Mouse (Mus musculus) gastrocnemius, adult 18-20 months (tissue): ENCODE data around the gene Hcn1. TPM values are rescaled to one million over a fixed set of nuclear protein-coding genes. Genes with fewer than 3 reads are reported as not detected.

Source experiments
- DNase-seq: peaks from one replicate; pipeline ENCODE4 v3.0.0; 2021; ENCODE audit warnings: low spot score
- long read RNA-seq, 2 experiments: library from polyadenylated mRNA; stranded (forward); transcript quantifications; one replicate each; pipeline ENCODE4 v2.0.0; 2021
- total RNA-seq, 2 experiments: library from RNA; stranded (reverse); gene quantifications; 2 replicates each; pipeline ENCODE4 v1.2.3; 2021

Hcn1 gene
- total RNA-seq = under 1 TPM; 0.07 to 0.14 TPM
- long read RNA-seq, experiment 1 = 0 reads
- long read RNA-seq, experiment 2 = 0 reads

DNA sequence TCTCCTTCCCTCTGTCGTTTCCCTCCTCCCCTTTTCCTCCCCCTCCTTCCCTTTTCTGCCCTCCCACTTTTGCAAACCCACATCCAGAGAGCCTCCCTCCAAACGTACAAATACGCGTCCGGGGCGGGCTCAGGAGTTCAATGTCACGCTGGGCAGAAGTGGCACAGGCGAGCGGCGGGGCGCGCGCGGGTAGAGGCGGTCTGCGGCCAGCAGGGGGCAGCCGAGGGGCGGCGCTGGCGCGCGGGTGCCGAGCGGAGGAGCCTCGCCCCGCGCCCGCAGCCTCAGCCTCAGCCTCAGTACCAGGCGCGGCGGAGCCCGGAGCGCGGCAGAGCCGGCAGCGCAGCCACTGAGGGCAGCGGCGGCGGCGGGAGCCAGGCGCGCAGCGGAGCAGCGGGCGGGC, at the start of gene Hcn1:
Gene Hcn1, plus strand, starts transcription at position 140 of the 400 bp plus-strand sequence.
- DNase-seq = peak; percentile 4

- no peak for DNase-seq
Observed at GRCm38 (mm10) chr13:117567251-117567650, 34.9 kb upstream of the Hcn1 start.

DNA sequence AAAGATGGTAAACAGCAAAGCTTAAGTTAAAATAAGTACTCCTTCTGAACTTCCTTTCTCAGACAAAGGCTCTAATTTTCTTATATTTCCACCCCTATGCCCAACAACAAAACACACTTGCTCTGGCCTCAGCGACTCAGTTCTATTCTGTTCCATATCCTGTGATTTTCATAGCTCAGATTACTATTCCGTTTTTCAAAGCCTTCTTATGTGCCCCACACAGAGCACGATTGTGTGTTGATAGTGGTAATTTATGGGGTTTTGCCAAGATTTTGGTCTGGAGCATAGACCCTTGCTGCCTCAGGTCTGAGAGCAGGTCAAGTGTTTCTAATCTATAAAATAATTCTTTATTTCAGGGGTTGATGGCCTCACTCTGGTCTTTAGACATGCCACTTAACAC, 30.4 kb upstream of the Hcn1 start:
- no peak for DNase-seq

DNA sequence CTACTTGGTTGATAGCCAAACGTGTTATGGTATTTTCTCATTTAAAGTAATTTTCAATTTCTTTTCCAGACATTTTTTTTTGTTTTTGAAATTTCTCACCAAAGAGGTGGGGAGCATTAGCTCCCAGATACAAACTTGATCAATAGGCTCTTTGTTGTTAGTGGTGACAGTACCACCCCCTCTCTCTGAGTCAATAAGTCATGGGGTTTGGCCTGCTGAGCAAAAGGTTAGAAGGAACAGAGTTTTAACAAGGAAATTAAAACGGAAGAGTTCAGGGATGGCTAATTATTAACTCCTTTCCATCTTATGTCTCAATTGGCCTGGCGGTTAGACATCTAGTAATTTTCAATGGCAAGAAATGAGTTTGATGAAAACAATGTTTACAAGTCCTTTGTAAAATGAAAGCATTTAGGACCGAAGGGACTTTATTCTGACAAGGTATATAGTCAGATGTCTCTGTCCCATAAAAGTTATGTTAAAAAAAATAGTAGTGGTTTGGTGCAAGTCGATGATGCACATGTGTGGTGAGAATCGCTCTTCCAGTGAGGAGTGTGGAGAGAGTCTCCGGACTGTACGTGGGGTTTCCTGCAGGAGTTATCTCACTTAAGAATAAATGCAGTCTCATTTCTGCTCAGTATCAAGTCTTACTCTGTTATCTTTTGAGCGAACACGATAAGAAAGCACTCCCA, 7.5 kb upstream of the Hcn1 start:
- no peak for DNase-seq

DNA sequence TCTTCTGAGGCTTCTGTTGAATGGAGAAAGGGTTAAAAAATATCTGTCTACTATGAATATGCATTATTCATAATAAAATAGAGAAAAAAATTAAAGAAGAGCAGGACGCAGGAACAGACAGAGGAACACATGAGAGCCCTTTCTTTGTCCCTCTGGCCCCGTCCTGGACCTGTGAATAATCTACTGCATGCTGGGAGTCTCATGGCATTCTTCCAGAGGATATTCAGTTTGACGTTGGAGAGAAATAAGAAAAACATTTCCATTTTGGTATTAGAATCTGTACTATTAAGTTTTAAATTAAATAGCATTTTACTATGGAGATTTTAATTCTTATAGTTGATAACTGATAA, 7.0 kb upstream of the Hcn1 start:
- no peak for DNase-seq

- DNase-seq = no peak
Observed at GRCm38 (mm10) chr13:117601331-117601965, 672 bp upstream of the Hcn1 start.

- no peak for DNase-seq
Observed at GRCm38 (mm10) chr13:117602617-117603358, 668 bp downstream of the Hcn1 start.

DNA sequence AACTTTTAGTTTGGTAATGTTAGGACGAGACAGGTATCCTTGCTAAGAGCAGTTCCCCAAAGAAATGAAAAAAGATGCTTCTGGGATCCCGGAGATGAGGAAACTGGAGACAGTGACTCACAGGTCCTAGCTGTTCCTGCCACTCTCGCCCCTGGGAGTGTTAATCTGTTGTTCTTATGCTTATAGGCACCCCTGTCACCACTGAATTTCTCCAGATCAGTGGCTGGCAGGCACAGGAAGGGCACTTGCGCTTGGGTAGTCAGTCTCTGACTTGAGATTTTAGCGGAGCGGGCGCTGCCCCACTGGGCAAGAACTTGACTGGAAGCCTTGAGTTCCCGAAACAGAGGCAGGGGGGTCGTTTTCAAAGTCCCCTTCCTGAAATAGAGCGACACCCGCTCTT, 1.3 kb downstream of the Hcn1 start:
- DNase-seq = no peak

GRCm38 (mm10) chr13:117604073-117604472, 2.0 kb downstream of the Hcn1 start:
- no peak for DNase-seq

DNA sequence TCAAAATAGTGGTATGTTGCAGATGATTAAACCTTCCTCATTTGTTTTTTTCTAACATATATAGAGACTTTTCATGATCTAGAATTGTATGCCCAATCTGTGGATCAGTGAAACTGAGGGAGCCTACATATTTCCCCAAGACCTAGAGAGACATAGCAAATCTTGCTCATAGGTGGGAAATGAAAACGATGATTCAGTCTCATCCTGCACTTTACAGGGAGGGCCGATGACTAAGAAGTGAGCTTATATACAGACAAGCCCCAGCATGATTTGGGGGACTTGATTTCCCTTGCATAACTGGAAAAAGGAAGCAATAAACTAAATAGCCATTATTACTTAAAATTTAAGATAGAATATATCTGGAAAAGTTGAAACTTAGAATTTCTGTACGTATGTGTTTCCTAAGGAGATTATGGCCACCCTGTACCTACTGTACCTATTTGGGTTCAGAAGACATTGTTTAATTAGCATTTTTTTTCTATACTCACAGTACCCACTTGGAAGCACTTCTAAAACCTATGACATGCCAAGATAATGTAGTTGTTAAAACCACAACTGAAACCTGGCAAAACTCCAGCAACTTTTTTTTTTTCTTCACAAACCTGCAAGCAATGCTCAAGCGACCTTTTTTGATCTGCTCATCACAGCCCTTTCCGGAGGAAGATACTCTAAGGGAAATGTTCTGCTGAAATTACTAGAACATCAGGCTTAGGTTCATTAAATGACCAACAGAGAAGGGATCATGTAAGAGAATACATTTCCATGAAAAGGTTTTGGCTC, 3.0 kb downstream of the Hcn1 start:
- DNase-seq = no peak

DNA sequence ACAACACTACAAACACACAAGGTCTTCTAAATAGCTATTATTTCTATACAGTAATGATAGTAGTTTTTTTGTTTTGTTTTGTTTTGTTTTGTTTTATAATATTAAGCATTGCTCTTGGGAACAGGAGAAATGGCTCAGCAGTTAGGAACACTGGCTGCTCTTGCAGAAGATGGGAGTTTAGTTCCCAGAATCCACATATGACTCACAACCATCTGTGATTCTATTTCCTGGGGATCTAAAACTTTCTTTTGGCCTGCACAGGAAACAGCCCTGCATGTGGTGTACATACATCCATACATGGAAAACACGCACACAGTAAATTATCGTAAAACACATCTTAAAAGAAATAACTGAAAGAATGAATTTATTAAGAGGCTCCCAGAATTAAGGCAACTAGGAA, 9.8 kb downstream of the Hcn1 start:
- DNase-seq = no peak

GRCm38 (mm10) chr13:117619544-117619943, 17.4 kb downstream of the Hcn1 start:
- no peak for DNase-seq

- no peak for DNase-seq
Observed at GRCm38 (mm10) chr13:117657501-117657900, 55.4 kb downstream of the Hcn1 start.

DNA sequence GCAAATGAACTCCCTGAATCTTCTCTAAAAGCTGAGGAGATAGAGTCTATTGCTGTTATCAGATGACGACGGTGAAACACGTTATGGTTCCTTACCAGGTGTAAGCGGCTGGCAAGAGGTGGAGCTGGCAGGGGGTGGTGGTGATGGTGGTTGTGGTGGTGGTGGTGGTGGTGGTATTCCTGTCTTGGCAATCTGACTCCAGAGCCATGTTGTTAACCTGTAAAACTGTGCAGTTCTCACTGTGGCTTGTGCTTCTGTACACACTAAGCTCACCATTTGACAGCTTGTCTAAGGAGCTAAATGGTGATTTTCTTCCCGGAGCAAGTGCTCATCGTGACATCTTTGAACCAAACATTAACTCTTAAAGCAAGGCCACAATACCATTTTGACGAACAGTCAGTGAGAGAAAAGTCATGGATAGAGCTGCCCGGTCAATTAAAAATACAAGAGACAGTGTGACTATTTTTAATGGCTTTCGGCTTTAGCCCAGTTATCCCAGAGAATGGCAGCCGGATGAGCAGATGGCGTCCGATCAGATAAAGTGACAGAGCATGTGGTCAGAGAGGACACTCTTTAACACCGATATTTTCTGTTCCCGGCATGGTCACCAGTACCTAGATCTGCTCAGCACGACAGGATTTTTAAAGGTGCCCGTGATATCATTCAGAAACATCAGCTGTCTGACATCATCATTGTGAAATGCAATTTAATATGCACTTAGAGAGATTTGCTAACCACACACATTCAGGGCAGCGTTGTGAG, 56.5 kb downstream of the Hcn1 start:
- no peak for DNase-seq

DNA sequence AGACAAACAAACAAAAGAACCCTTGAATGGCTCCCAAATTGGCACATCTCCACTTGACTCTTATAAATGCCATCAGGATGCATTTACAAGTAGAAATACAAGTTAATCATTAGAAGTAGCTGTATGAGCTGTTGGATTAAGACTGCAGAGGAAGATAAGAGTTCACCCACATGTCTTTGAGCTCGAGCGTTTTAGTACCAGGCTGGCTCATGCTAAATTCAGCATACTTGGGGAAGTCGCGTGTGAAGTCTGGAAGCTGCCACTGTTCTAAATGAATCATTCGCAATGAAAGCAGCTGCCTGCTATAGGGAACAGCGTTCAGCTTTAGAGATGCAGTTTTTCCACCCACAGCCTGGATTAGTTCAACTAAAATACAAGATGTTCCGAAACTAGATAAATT, 57.4 kb downstream of the Hcn1 start:
- DNase-seq = no peak

DNA sequence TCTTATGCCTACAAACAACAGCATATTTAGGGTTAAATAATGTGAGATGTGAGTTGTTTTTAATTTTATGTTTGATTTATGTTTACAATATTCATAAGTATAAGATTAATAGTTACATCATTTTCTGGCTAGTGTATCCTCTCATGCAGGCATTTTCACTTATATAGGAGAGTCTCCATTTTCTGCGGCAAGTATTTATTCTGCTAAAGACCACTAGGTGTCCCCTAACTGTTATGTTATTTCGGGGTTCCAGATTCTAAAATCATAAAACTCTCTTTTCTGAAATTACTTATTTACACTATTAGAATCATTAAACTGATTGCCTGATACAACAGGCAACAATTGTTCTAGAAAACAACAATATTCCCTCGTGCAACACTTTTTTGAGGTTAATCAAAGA, 60.5 kb downstream of the Hcn1 start:
- no peak for DNase-seq

DNA sequence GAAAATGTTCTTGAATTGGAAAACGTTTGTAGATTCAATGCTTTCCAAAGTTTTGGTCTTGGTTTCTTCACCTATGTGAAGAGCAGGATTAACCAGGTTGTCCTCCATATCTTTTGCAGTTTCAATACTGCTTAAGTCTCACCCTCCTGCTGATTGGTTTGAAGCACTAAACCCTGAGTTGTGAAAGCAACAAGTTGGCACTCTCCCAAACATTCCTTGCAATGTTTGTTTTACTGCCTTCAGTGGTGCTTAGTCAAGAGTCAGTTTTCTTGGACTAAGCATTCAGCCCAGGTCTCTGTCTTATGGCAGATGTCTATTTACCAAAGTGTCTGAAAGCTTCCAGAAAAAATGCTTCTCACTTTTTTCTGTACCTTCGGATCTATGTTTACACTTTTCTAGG, 67.2 kb downstream of the Hcn1 start:
- DNase-seq = no peak

GRCm38 (mm10) chr13:117671851-117672250, 69.7 kb downstream of the Hcn1 start:
- no peak for DNase-seq

DNA sequence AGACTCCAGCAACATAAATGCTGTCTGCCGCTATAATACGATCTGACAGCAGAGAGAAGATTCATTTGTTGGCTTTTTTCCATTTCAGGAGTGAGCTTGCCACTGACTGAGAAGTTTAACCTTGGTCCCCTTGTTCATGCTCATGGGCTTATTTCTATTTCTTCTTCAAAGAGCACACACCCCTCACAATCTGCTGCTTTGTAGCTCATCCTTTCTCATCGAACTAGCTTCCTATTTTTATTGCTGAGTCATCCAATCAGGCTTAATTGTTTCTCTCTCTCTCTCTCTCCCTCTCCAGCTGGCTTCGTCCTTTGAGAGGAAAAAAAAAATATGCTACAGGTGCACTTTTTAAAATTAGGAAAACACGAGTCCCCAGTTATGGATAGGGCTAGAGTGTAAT, 74.3 kb downstream of the Hcn1 start:
- no peak for DNase-seq

DNA sequence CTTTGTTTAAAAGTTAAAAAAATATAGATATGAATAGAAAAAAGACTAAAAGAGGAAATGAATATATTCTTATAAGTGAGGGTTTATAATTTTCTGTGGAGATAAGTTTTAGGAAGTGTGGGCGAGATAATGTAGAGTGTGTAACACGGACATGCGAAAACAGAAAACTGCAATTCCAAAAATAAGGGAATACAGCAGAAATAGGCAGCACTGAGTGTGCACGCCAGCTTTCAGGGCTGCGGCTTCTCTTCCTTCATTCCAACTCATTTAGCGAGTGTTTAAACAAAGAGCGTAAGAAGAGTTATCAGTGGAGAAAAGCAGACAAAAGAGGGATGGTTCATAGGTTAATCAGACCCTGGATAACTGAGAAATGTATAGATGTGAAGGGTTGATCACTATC, 85.5 kb downstream of the Hcn1 start:
- DNase-seq = no peak

DNA sequence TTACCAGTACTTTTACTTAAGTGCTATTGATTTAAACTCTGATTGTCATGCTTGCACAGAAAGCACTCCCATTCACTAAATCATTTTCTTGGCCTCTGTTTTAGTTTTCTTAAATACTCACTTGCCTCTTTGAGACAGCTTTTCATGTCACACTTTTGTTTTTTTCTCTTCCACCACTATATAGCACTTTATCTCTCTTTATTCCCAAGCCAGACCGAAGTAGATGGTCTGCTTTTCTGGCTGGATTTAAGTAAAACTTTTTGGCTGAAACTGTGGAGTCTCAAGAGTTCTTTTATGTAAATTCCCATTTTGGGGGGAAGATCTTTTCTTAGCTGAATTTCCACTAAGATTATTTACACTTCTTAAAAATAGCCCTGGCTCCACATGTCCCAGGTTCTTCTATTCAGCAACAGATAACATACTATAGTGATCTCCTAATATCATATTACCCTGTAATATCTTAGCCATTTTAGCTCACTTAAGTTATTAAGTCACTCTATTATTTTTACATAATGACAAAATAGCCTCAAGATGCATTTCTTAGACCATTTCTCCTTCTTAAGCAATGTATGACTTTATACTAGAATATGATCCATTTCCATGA, 92.7 kb downstream of the Hcn1 start:
- no peak for DNase-seq
